Mouse (Mus musculus) G1E (cell line): ENCODE measurements around the gene Gm21830.

Experiments
- CTCF ChIP-seq: IDR thresholded peaks from 2 replicates; pipeline ENCODE4 v1.5.1; 2012; ENCODE audit warnings: low read depth, low read length, inconsistent platforms, mixed read lengths
- GATA1 ChIP-seq: IDR thresholded peaks from 2 replicates; pipeline ENCODE4 v1.6.1; 2012; ENCODE audit warnings: borderline replicate concordance, low read length, inconsistent platforms, mixed read lengths

DNA sequence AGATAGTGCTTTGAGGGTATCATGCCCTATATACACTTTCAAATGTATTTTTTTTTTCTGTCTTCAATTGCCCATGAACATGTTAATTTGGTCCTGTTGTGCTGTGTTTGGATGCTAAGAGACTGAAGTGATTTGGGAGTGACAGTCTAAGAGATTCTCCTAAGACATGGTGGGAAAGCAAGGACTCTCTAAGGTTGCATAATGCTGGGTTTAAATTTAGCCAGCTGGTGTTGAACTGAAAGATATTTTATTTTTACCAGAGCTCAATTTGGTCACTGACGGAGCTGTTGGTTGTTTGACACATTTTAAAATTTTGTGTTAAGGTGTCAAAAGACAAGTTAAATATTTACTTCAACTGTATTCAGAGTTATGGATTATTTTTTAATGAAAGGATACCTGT is 33.2 kb downstream of the Gm21830 start:
- TF ChIP-seq CTCF, result no peak
- no peak for TF ChIP-seq GATA1
